Mouse (Mus musculus) ES-Bruce4 (cell line): Measurements from ENCODE around the gene Tomm7. TPM values are rescaled to one million over a fixed set of nuclear protein-coding genes. Genes with fewer than 3 reads are reported as not detected.
"Not testable (repeated sequence)": the region's sequence is repeated elsewhere in the genome, so short reads cannot be mapped to it uniquely, and the experiment has no call there.

ENCODE experiments used
- H3K27ac ChIP-seq: 2 replicates; pipeline ENCODE4 v1.5.1; 2012; ENCODE audit warnings: low read length, inconsistent platforms; ENCODE audit not compliant: insufficient read depth
- H3K27me3 ChIP-seq: 2 replicates; pipeline ENCODE4 v1.6.1; 2012; ENCODE audit warnings: mild to moderate bottlenecking, low read length, inconsistent platforms; ENCODE audit not compliant: control insufficient read depth, poor library complexity, insufficient read depth, severe bottlenecking
- H3K36me3 ChIP-seq: 2 replicates; pipeline ENCODE4 v1.6.1; 2012; ENCODE audit warnings: inconsistent platforms, mild to moderate bottlenecking, low read length, moderate library complexity; ENCODE audit not compliant: control insufficient read depth, poor library complexity, insufficient read depth, severe bottlenecking
- H3K4me1 ChIP-seq: one replicate; pipeline ENCODE4 v1.8.1; 2011; ENCODE audit warnings: low read length; ENCODE audit not compliant: control insufficient read depth, insufficient read depth
- H3K4me3 ChIP-seq: 2 replicates; pipeline ENCODE4 v1.5.1; 2011; ENCODE audit warnings: low read depth, mild to moderate bottlenecking, low read length
- H3K9ac ChIP-seq: 2 replicates; pipeline ENCODE4 v1.6.1; 2012; ENCODE audit warnings: low read depth, mild to moderate bottlenecking, inconsistent platforms; ENCODE audit not compliant: poor library complexity, severe bottlenecking
- H3K9me3 ChIP-seq: replicated peaks from 2 replicates; pipeline ENCODE4 v1.6.1; 2012; ENCODE audit warnings: mild to moderate bottlenecking, low read length, inconsistent platforms; ENCODE audit not compliant: control insufficient read depth, poor library complexity, insufficient read depth, severe bottlenecking
- CTCF ChIP-seq: IDR thresholded peaks from one replicate; pipeline ENCODE4 v1.8.1; 2011; ENCODE audit warnings: low read depth, low read length
- EP300 ChIP-seq: IDR thresholded peaks from 2 replicates; pipeline ENCODE4 v1.6.1; 2011; ENCODE audit warnings: low read depth, low read length; ENCODE audit not compliant: insufficient read depth
- POLR2A ChIP-seq: IDR thresholded peaks from one replicate; pipeline ENCODE4 v1.8.1; 2011; ENCODE audit warnings: low read length; ENCODE audit not compliant: insufficient read depth
- polyA plus RNA-seq: library from polyadenylated mRNA; stranded (reverse); fragments of >200 nt; gene quantifications from 2 replicates; pipeline ENCODE4 v1.2.4, GENCODE M21; 2011; ENCODE audit warnings: low read depth; ENCODE audit not compliant: missing spikeins, insufficient read depth, insufficient read length

Gene Tomm7
- polyA plus RNA-seq, 1 experiment, result 101 TPM

DNA sequence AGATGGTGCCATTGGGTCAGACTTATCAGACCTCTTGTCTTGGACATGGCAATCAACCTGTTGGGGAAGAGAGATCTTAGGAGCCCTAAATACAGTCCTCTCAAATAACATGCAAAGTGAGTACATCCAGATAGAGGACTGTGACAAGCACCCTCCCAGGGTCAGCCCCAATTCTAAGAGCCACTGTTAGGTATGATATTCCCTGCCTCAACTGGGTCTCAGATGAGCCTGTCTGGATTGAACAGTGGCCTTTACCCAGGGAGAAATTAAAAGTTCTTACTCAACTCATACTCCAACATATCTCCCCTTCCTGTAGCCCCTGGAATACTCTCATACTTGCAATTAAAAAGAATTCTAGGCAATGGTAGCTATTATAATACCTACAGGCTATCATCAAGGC, 13.2 kb upstream of the Tomm7 start:
- H3K36me3 ChIP-seq, result peaks cover 46% of the 10 kb centered on the region
- H3K9ac ChIP-seq, result no peak overlapping the region
- no peak overlapping the region for H3K27ac ChIP-seq
- peaks cover 57% of the 10 kb centered on the region for H3K9me3 ChIP-seq
- TF ChIP-seq EP300, result no peak
- TF ChIP-seq POLR2A, result no peak
- TF ChIP-seq CTCF, result no peak
- H3K4me1 ChIP-seq, result no peaks in the 10 kb centered on the region
- H3K27me3 ChIP-seq, result no peaks in the 10 kb centered on the region
- H3K4me3 ChIP-seq, result no peak overlapping the region

GRCm38 (mm10) chr5:23856164-23856563, 12.2 kb upstream of the Tomm7 start:
- no peak overlapping the region for H3K27ac ChIP-seq
- no peaks in the 10 kb centered on the region for H3K27me3 ChIP-seq
- no peak overlapping the region for H3K4me3 ChIP-seq
- no peaks in the 10 kb centered on the region for H3K4me1 ChIP-seq
- H3K9me3 ChIP-seq, result peaks cover 67% of the 10 kb centered on the region
- H3K36me3 ChIP-seq, result peaks cover 55% of the 10 kb centered on the region
- TF ChIP-seq CTCF, result no peak
- TF ChIP-seq POLR2A, result no peak
- no peak for TF ChIP-seq EP300
- H3K9ac ChIP-seq, result no peak overlapping the region

- TF ChIP-seq CTCF, result no peak
- no peak for TF ChIP-seq POLR2A
- no peak for TF ChIP-seq EP300
- H3K27ac ChIP-seq, result no peak overlapping the region
- no peaks in the 10 kb centered on the region for H3K4me1 ChIP-seq
- peaks cover 69% of the 10 kb centered on the region for H3K9me3 ChIP-seq
- peaks cover 55% of the 10 kb centered on the region for H3K36me3 ChIP-seq
- H3K27me3 ChIP-seq, result no peaks in the 10 kb centered on the region
- H3K4me3 ChIP-seq, result no peak overlapping the region
- H3K9ac ChIP-seq, result no peak overlapping the region
Measured at GRCm38 (mm10) chr5:23855484-23855883, 11.5 kb upstream of the Tomm7 start.

- H3K9me3 ChIP-seq, result peaks cover 68% of the 10 kb centered on the region
- H3K4me1 ChIP-seq, H3K4me3 ChIP-seq, H3K9ac ChIP-seq, H3K27me3 ChIP-seq, H3K27ac ChIP-seq: not testable (repeated sequence)
- peaks cover 55% of the 10 kb centered on the region for H3K36me3 ChIP-seq
Measured at GRCm38 (mm10) chr5:23852916-23853315, 9.0 kb upstream of the Tomm7 start.

DNA sequence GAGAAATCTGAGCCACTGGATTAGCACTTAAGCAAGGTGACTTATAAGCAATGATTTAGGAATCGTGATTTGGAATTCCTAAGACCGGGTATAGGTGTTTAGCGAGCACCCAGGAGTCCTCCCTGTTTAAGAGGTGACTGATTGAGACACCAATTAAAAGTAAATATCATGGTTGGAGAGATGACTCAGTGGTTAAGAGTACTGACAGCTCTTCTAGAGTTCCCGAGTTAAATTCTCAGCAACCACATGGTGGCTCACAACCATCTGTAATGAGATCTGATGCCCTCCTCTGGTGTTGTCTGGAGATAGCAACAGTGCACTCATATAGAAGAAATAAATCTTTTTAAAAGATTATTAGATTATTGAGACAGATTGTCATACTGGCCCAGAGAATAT, 7.2 kb upstream of the Tomm7 start:
- H3K9ac ChIP-seq, result peak overlapping the region; percentile 83
- H3K27ac ChIP-seq, result peak overlapping the region; percentile 16; the same call in 1 of the 2 replicates
- H3K4me3 ChIP-seq, result peak overlapping the region; percentile 97
- not testable (repeated sequence) for H3K27me3 ChIP-seq, H3K4me1 ChIP-seq
- peaks cover 49% of the 10 kb centered on the region for H3K36me3 ChIP-seq
- peaks cover 52% of the 10 kb centered on the region for H3K9me3 ChIP-seq

- Histone ChIP-seq H3K27ac (peak overlapping the region; percentile 22; the same call in 1 of the 2 replicates), H3K27me3 (no peaks in the 10 kb centered on the region), H3K9ac (peak overlapping the region; percentile 83), H3K36me3 (peaks cover 43% of the 10 kb centered on the region), H3K4me3 (peak overlapping the region; percentile 97), H3K9me3 (peaks cover 46% of the 10 kb centered on the region), H3K4me1 (no peaks in the 10 kb centered on the region)
- TF ChIP-seq EP300 (0 out of 2 replicates have a peak, but pooled peaks have one; percentile 4), CTCF (peak; percentile 55), POLR2A (no peak)
Measured at GRCm38 (mm10) chr5:23850345-23851159, 6.6 kb upstream of the Tomm7 start.
